Mouse (Mus musculus): ENCODE data around the gene Abcc12.

Abcc12 gene

DNA sequence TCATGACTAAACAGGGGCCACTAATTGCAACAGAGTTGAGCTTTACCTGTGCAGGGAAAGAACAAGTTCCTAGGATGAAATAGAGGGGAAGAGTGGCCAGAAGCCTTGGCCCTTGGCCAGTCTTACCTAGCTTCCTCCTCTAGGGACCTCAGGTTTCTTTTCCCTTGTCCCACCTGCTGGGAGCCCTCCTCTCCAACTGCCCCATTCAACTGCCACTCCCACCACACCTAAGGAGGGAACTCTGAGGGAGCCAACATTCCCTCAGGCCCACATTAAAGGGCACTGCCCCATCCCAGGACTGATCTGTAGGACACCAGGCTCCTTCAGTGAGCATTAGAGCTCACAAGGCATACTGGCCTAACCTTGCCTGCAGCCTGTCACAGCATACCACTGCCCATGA lies at the start of gene Abcc12:
Abcc12 (minus strand) TSS at position 229 of the 400 bp plus-strand sequence.
- peak; percentile 37 for DNase-seq

GRCm38 (mm10) chr8:86630212-86630611 lies 49.7 kb upstream of the Abcc12 start:
- DNase-seq = no peak

- peak; percentile 9 for DNase-seq
Observed at GRCm38 (mm10) chr8:86624915-86625314, 44.4 kb upstream of the Abcc12 start.

- DNase-seq = peak; percentile 98
Observed at GRCm38 (mm10) chr8:86623911-86624731, 43.6 kb upstream of the Abcc12 start, which contains the start of gene Lonp2. Gene Lonp2, plus strand, starts transcription at chr8:86624043.

- no peak for DNase-seq
Observed at GRCm38 (mm10) chr8:86623551-86623910, 43.0 kb upstream of the Abcc12 start.

DNA sequence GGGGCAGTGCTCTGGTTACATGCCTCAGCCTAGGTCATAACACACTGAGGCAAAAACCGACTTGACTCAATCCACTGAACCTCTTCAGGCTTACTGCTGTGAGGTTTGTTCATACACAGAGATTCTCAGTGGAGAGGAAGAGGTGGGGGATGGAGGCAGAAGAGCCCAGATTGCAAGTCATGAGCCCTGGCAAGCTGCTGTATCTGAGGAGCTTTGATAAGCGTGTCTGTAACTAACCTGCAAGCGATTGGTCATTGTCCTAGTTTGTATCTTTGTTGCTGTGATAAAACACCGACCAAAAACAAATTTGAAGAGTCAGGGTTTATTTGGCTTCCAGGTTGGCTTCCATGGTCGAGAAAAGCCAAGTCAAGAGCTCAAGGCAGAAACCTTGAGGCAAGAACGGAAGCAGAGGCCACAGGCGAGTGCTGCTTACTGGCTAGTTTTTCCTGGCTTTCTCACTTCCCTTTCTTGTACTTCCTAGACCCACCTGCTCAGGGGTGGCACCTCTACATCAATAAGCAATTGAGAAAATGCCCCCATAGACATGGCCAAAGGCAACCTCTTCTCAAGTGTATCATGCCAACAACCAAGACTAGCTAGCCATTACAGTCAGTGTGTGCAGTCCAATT lies 37.4 kb upstream of the Abcc12 start:
- DNase-seq = no peak

DNA sequence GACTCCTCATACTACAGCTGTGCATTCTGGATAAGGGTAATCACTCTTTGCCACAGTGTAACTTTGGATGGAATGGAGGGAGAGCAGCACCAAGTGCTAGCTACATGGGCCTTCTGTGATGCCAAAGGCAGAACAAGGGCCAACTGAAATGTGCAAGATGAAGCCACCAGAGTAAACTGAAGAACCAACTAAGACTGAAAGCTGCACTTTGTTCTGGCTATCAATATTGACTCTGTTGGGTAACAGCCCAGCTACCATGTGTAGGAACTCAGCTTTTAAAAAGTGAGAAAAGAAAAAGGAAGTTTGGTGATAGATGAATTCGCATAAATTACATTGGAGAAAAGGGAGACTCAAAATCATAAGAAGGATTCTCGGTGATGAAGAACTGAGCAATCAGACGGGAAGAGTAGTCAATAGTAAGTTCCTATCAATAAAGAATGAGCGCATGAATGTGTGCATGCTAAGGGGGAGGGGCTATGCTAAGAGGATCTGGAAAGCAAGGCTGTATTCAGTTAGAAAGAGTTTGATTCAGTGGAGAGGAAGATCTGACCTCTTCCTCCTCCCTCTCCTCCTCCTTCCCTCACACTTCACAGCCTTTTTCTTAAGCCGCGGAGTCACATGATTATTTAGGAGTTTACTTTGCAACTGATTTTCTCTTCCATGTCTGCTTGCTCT lies 34.7 kb upstream of the Abcc12 start:
- DNase-seq = no peak

DNA sequence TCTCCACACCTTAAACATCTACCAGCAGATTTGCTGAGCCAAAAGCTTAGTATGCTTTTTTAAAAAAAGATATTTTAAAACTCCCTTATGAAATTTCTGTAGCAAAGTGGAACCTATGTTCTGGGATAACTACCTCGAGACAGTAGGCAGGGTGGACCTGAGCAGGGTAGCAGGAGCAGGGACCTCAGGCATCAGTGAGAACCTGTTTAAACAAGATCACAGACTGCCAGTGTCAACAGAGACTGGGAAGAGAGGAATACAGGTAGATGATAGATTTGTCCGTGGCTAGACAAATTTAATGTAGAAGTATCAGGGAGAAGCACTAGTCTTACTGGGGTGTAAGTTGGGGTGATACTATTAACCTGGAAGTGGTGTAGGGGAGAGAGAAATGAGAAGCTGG lies 33.3 kb upstream of the Abcc12 start:
- DNase-seq = no peak

GRCm38 (mm10) chr8:86604676-86605075 lies 24.2 kb upstream of the Abcc12 start:
- no peak for DNase-seq

GRCm38 (mm10) chr8:86603174-86603573 lies 22.7 kb upstream of the Abcc12 start:
- DNase-seq = no peak

DNA sequence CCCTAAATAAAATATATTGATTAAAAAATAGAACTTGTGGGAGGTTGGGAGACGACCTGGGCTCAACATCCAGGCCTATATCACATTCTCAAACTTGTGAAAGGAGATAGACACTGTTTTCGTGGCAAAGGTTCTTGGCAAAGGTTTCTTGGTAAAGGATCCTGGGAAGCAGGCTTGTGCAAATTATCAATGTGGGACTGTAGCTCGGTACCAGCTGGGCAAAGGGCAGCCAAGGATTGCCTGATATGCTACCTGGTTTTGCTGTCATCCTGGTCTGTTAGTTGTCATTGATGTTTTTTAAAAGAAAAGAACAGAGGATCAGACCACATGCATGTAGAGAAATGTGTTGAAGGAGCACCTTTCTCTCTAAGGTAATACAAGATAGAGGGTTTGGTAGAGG lies 19.8 kb upstream of the Abcc12 start:
- DNase-seq = no peak

GRCm38 (mm10) chr8:86599299-86599698 lies 18.8 kb upstream of the Abcc12 start:
- DNase-seq = no peak

DNA sequence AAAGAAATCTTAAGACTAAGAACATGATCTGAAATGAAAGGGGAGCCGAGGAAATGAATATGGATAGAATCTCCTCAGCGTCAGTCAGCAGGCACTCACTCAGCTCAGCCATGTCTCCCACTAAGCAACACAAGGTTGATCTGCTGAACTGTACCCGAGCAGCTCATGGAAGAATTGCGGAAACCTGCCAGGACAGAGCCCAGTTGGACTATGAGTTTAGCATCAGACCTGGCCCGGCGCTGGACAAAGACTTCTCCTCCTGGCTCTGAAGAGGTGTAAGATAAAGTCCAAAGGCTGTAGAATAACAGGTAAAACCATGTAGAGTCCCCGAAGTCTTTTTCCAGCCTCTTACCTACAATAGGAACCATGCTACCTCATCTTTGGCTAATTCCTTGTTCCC lies 17.2 kb upstream of the Abcc12 start:
- DNase-seq = no peak

DNA sequence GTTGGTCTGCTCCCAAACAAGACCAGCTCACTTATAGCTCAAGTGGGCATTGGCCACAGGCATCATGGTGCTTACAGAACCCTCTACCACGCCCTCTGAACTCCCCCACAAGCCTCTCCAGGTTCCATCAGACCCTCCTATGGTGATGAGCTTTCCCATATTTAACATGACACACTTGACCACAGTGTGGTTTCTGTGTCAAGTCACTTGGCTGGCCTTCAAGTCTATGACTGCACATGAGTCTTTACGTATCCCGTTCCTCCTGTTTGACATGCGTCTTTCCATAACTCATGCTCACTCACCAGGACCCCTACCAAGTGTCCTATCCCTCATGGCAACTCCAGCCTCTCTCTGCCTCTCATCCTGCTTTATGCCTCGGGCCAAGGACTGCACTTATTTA lies 15.2 kb upstream of the Abcc12 start:
- DNase-seq = no peak

GRCm38 (mm10) chr8:86594159-86594796 lies 13.8 kb upstream of the Abcc12 start:
- no peak for DNase-seq

- no peak for DNase-seq
Observed at GRCm38 (mm10) chr8:86593099-86593498, 12.6 kb upstream of the Abcc12 start.

GRCm38 (mm10) chr8:86588338-86588737 lies 7.9 kb upstream of the Abcc12 start:
- peak; percentile 15 for DNase-seq

GRCm38 (mm10) chr8:86586642-86587041 lies 6.2 kb upstream of the Abcc12 start:
- DNase-seq = peak; percentile 14

DNA sequence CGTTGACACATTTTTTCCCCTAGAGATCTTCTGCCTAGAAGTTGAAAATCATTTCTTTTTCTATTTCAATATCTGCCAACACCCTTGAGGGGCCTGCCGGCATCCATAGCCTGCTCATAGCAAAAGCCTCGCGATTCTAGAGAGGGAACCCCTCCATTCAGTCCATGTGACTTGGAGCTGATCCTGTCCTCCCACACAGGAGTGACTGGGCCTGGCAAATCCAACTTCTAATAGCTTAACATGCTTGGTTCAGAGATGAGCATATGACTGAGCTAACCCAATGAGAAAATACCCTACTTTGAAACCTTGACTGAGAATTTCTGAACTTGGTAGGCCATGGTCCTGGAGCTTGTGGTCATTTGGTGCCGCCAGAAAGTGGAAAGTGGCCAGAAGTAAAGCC lies 5.6 kb upstream of the Abcc12 start:
- no peak for DNase-seq

GRCm38 (mm10) chr8:86585532-86585931 lies 5.0 kb upstream of the Abcc12 start:
- DNase-seq = peak; percentile 86

DNA sequence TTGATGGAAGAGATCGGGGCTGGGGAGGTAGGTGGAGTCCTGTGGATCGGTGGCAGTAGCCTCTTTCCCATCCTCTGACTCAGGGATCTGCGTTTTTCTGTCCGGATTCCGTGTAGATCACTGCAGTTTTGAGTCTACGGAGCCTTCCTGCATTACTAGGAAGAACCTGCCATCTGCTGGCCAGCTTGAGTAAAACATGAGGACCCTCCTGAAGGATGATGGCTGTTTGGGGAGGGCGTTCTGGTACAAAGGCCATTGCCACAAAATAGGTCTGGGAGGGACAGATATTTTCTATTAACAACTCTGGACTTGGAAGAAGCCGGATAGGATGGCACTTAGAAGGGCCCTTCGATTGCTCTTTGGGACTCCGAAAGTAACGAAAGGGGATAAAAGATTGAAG lies 4.6 kb upstream of the Abcc12 start:
- peak; percentile 89 for DNase-seq

DNA sequence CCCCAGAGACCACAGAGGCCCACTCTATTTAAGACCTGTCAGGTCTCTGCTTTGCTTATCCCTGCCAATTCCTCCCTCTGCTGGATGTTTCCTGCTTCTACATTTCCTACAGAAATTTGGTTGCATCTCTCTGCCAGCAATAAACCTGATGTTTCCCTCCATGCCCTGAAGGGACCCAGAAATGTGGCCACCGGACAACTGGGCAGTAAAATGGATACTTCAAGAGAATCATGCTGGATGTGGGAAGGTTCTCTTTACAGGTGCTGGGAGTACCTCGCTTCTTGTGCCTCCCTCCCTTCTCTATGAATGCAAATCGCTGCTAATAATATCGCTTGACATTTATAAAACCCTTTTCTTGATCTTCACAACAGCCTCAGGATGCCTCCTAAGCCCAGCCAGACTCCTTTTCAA lies 1.4 kb upstream of the Abcc12 start:
- peak; percentile 55 for DNase-seq

GRCm38 (mm10) chr8:86578693-86579092 lies 1.8 kb downstream of the Abcc12 start:
- DNase-seq = peak; percentile 65

All from cerebellum, adult 11-12 months (tissue).